Mouse (Mus musculus): ENCODE data around the gene Cul5. TPM values are rescaled to one million over a fixed set of nuclear protein-coding genes. Genes with fewer than 3 reads are reported as not detected.

The Cul5 gene
- total RNA-seq, 2 experiments from 2014 or later = 51.6 to 54.7 TPM

GRCm38 (mm10) chr9:53607816-53608215, 62.0 kb downstream of the Cul5 start:
- DNase-seq = no peak

GRCm38 (mm10) chr9:53607192-53607591, 62.6 kb downstream of the Cul5 start:
- no peak for DNase-seq

- no peak for DNase-seq
These were observed 64.9 kb downstream of the Cul5 start for GRCm38 (mm10) chr9:53604954-53605353.

GRCm38 (mm10) chr9:53603849-53604248, 66.0 kb downstream of the Cul5 start:
- DNase-seq = no peak

GRCm38 (mm10) chr9:53603384-53603783, 66.4 kb downstream of the Cul5 start:
- peak; percentile 17 for DNase-seq

GRCm38 (mm10) chr9:53601541-53601940, 68.3 kb downstream of the Cul5 start:
- no peak for DNase-seq

- DNase-seq = no peak
These were observed 71.2 kb downstream of the Cul5 start for GRCm38 (mm10) chr9:53598631-53599030.

GRCm38 (mm10) chr9:53596971-53597600, 72.7 kb downstream of the Cul5 start:
- DNase-seq = no peak

- peak; percentile 77 for DNase-seq
These were observed 75.0 kb downstream of the Cul5 start for GRCm38 (mm10) chr9:53594764-53595163.

- no peak for DNase-seq
These were observed 87.9 kb downstream of the Cul5 start for GRCm38 (mm10) chr9:53581870-53582269.

- no peak for DNase-seq
These were observed 94.1 kb downstream of the Cul5 start for GRCm38 (mm10) chr9:53575721-53576120.

- no peak for DNase-seq
These were observed 97.1 kb downstream of the Cul5 start for GRCm38 (mm10) chr9:53572516-53573307.

GRCm38 (mm10) chr9:53570662-53571061, 99.2 kb downstream of the Cul5 start:
- peak; percentile 8 for DNase-seq

Other genes starting within 250 kb of the Cul5 start
- gene Atm, start 133.3 kb downstream of the Cul5 start, total RNA-seq (2021) = 1 to 10 TPM; 8.9 to 9.3 TPM
- 1 to 10 TPM; 6.4 to 8.0 TPM for gene Npat, start 133.0 kb downstream of the Cul5 start, total RNA-seq (2021)
- gene Acat1, start 59.6 kb downstream of the Cul5 start, total RNA-seq (2021) = 10 to 100 TPM; 96.4 to 98.2 TPM
- under 1 TPM in 1 of 2 experiments, not detected in 1; 0.14 TPM for gene Rab39, start 36.2 kb upstream of the Cul5 start, total RNA-seq (2021)
- gene Slc35f2, start 101.5 kb upstream of the Cul5 start, total RNA-seq (2021) = under 1 TPM in 1 of 2 experiments, not detected in 1; 0.20 TPM
- gene Sln, start 180.2 kb upstream of the Cul5 start, total RNA-seq (2021) = 10 to 100 TPM; 29.0 to 38.3 TPM

All from gastrocnemius, postnatal 10 days (tissue).